Mouse (Mus musculus) MEL (cell line): ENCODE measurements at regions not wholly inside any gene's neighbourhood (a gene's known extent, or its start where the extent isn't known, plus 50 kb on each side); places are given as distances from the start of the nearest gene placed in this dataset.

ENCODE experiments used
- DNase-seq: peaks from one replicate; pipeline ENCODE4 v3.0.0; 2011; ENCODE audit warnings: low read depth, low spot score
- H3K27ac ChIP-seq: 2 replicates; pipeline ENCODE4 v1.5.1; 2012; ENCODE audit warnings: low read depth, mild to moderate bottlenecking, control low read depth, low read length, moderate library complexity; ENCODE audit not compliant: control insufficient read depth
- H3K27me3 ChIP-seq, 2 experiments: fragments of 150-350 bp in 1 of 2; sonication (generic) in 1 of 2; 2 replicates each; pipeline ENCODE4 v1.6.1; 2012; ENCODE audit warnings: low read length in 2 of 2, mild to moderate bottlenecking in 2 of 2, improper control_type of control experiment in 1 of 2, moderate library complexity in 1 of 2; ENCODE audit not compliant: insufficient read depth in 2 of 2, control insufficient read depth in 1 of 2
- H3K36me3 ChIP-seq, 2 experiments: 2 replicates each; pipeline ENCODE4 v1.6.1; 2012 to 2014; ENCODE audit warnings: low read length in 2 of 2, improper control_type of control experiment in 1 of 2, inconsistent platforms in 1 of 2, mild to moderate bottlenecking in 1 of 2; ENCODE audit not compliant: insufficient read depth in 2 of 2, control insufficient read depth in 1 of 2
- H3K4me1 ChIP-seq, 2 experiments: fragments of 150-350 bp in 1 of 2; sonication (generic) in 1 of 2; 2 replicates each; pipeline ENCODE4 v1.6.1; 2012; ENCODE audit warnings: low read length in 2 of 2, improper control_type of control experiment in 1 of 2, mild to moderate bottlenecking in 1 of 2; ENCODE audit not compliant: insufficient read depth in 2 of 2, control insufficient read depth in 1 of 2
- H3K4me3 ChIP-seq, 2 experiments: fragments of 150-350 bp in 1 of 2; sonication (generic) in 1 of 2; 2 replicates each; pipeline ENCODE4 v1.5.1; 2012; ENCODE audit warnings: low read depth in 2 of 2, low read length in 2 of 2, mild to moderate bottlenecking in 2 of 2, moderate library complexity in 2 of 2, control low read depth in 1 of 2, improper control_type of control experiment in 1 of 2; ENCODE audit not compliant: control insufficient read depth in 1 of 2, insufficient read depth in 1 of 2
- H3K79me2 ChIP-seq: 2 replicates; pipeline ENCODE4 v1.6.1; 2012; ENCODE audit warnings: mild to moderate bottlenecking, low read length, moderate library complexity; ENCODE audit not compliant: control insufficient read depth, poor library complexity, insufficient read depth
- H3K9ac ChIP-seq: 2 replicates; pipeline ENCODE4 v1.6.1; 2012; ENCODE audit warnings: low read depth, mild to moderate bottlenecking, control low read depth, low read length, moderate library complexity; ENCODE audit not compliant: control insufficient read depth, poor library complexity, severe bottlenecking
- H3K9me3 ChIP-seq: fragments of 150-350 bp; sonication (generic); replicated peaks from 2 replicates; pipeline ENCODE4 v1.6.1; 2012; ENCODE audit warnings: mild to moderate bottlenecking, low read length, improper control_type of control experiment, moderate library complexity; ENCODE audit not compliant: insufficient read depth
- CHD1 ChIP-seq: IDR thresholded peaks from 2 replicates; pipeline ENCODE4 v1.6.1; 2012; ENCODE audit warnings: low read depth, mild to moderate bottlenecking, inconsistent platforms, low read length, improper control_type of control experiment
- CHD2 ChIP-seq: IDR thresholded peaks from 2 replicates; pipeline ENCODE4 v1.6.1; 2011; ENCODE audit warnings: low read length, improper control_type of control experiment
- E2F4 ChIP-seq: IDR thresholded peaks from 2 replicates; pipeline ENCODE4 v1.6.1; 2011; ENCODE audit warnings: low read depth, low read length, improper control_type of control experiment, borderline replicate concordance
- ELF1 ChIP-seq: IDR thresholded peaks from 2 replicates; pipeline ENCODE4 v1.6.1; 2014; ENCODE audit warnings: low read depth, mild to moderate bottlenecking, inconsistent platforms, low read length, improper control_type of control experiment, moderate library complexity
- EP300 ChIP-seq, 2 experiments: IDR thresholded peaks; 2 replicates each; pipeline ENCODE4 v1.6.1; 2011; ENCODE audit warnings: improper control_type of control experiment in 2 of 2, low read length in 2 of 2, low read depth in 1 of 2, mild to moderate bottlenecking in 1 of 2
- JUND ChIP-seq: IDR thresholded peaks from 2 replicates; pipeline ENCODE4 v1.6.1; 2011; ENCODE audit warnings: low read depth, mild to moderate bottlenecking, improper control_type of control experiment, low read length
- MAX ChIP-seq: IDR thresholded peaks from 2 replicates; pipeline ENCODE4 v1.6.1; 2011; ENCODE audit warnings: low read length, improper control_type of control experiment
- MAZ ChIP-seq: IDR thresholded peaks from 2 replicates; pipeline ENCODE4 v1.6.1; 2012; ENCODE audit warnings: low read depth, mild to moderate bottlenecking, inconsistent platforms, low read length, improper control_type of control experiment
- MXI1 ChIP-seq: IDR thresholded peaks from 2 replicates; pipeline ENCODE4 v1.6.1; 2011; ENCODE audit warnings: mild to moderate bottlenecking, low read depth, low read length, improper control_type of control experiment
- MYC ChIP-seq: IDR thresholded peaks from 2 replicates; pipeline ENCODE4 v1.6.1; 2011; ENCODE audit warnings: low read depth, mild to moderate bottlenecking, low read length, improper control_type of control experiment, moderate library complexity
- POLR2AphosphoS2 ChIP-seq: IDR thresholded peaks from 2 replicates; pipeline ENCODE4 v1.6.1; 2011; ENCODE audit warnings: low read length, improper control_type of control experiment
- POLR2AphosphoS5 ChIP-seq: IDR thresholded peaks from 2 replicates; pipeline ENCODE4 v1.6.1; 2012; ENCODE audit warnings: low read depth, borderline replicate concordance, mild to moderate bottlenecking, inconsistent platforms, low read length, moderate library complexity, mixed read lengths
- RAD21 ChIP-seq: IDR thresholded peaks from 2 replicates; pipeline ENCODE4 v1.6.1; 2011; ENCODE audit warnings: mild to moderate bottlenecking, low read depth, low read length, improper control_type of control experiment
- RCOR1 ChIP-seq: IDR thresholded peaks from 2 replicates; pipeline ENCODE4 v1.6.1; 2012; ENCODE audit warnings: low read depth, mild to moderate bottlenecking, inconsistent platforms, low read length, improper control_type of control experiment
- SMC3 ChIP-seq: IDR thresholded peaks from 2 replicates; pipeline ENCODE4 v1.6.1; 2011; ENCODE audit warnings: low read depth, low read length, improper control_type of control experiment
- TBP ChIP-seq: IDR thresholded peaks from 2 replicates; pipeline ENCODE4 v1.8.0; 2011; ENCODE audit warnings: low read depth, low read length, improper control_type of control experiment
- UBTF ChIP-seq: IDR thresholded peaks from 2 replicates; pipeline ENCODE4 v1.6.1; 2012; ENCODE audit warnings: low read depth, mild to moderate bottlenecking, inconsistent platforms, low read length, improper control_type of control experiment, moderate library complexity, borderline replicate concordance; ENCODE audit not compliant: insufficient read depth
- USF1 ChIP-seq: IDR thresholded peaks from 2 replicates; pipeline ENCODE4 v1.6.1; 2014; ENCODE audit warnings: low read depth, mild to moderate bottlenecking, inconsistent platforms, low read length, improper control_type of control experiment, moderate library complexity
- USF2 ChIP-seq, 2 experiments: IDR thresholded peaks; 2 replicates each; pipeline ENCODE4 v1.6.1; 2011 to 2012; ENCODE audit warnings: improper control_type of control experiment in 2 of 2, low read length in 2 of 2, borderline replicate concordance in 1 of 2, inconsistent platforms in 1 of 2, low read depth in 1 of 2, mild to moderate bottlenecking in 1 of 2; ENCODE audit not compliant: insufficient read depth in 1 of 2
- ZKSCAN1 ChIP-seq: IDR thresholded peaks from 2 replicates; pipeline ENCODE4 v1.6.1; 2012; ENCODE audit warnings: low read depth, mild to moderate bottlenecking, inconsistent platforms, low read length, improper control_type of control experiment, moderate library complexity
- ZMIZ1 ChIP-seq: IDR thresholded peaks from 2 replicates; pipeline ENCODE4 v1.6.1; 2012; ENCODE audit warnings: low read depth, mild to moderate bottlenecking, inconsistent platforms, low read length, improper control_type of control experiment, moderate library complexity

DNA sequence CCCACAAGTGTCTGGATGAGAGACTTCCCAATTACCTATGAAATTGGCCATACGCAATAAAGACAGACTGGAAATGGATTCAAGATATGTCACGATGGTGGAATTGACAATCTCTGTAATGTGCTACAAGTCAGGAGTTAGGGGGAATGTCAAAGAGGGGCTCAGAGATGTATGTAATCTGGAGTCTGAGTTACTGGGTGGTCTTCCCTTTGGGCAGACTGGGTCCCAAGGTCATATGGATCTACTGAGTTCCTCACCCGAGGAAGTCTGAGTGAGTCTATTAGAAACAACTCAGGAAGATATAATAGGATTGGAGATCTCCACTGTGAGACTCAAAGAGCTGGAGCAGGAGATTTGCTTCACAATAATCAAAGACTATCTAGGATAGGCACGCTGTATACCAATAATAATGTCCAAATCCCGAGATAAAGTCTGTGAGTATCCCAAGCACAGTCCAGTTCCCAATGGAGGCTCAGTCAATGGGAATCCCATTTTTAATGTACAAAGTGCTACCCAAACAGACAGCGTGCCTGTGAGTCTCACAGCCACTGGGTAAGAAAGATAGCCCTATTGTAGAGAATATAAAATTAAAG lies 285.4 kb upstream of the Rsrc1 start:
- Histone ChIP-seq H3K9me3 (no peaks in the 10 kb centered on the region), H3K27me3 (no peaks in the 10 kb centered on the region), H3K36me3 (no peaks in the 10 kb centered on the region), H3K9ac (no peak overlapping the region), H3K79me2 (no peaks in the 10 kb centered on the region), H3K4me1 (no peaks in the 10 kb centered on the region), H3K4me3 (no peak overlapping the region), H3K27ac (no peak overlapping the region)
- DNase-seq = no peak
- TF ChIP-seq EP300 (IDR thresholded peaks at IDR 0.05; ENCODE audit: low read depth in 1 of 2, low read length in 2 of 2) = no peak
- no peak for TF ChIP-seq RCOR1
- no peak for TF ChIP-seq MAX
- TF ChIP-seq E2F4 = no peak
- TF ChIP-seq MXI1 = no peak
- TF ChIP-seq USF2 (IDR thresholded peaks at IDR 0.05; ENCODE audit: borderline replicate concordance in 1 of 2, insufficient read depth in 1 of 2, low read depth in 1 of 2, low read length in 2 of 2) = no peak
- TF ChIP-seq MAZ = no peak
- no peak for TF ChIP-seq ELF1
- TF ChIP-seq SMC3 = no peak
- TF ChIP-seq POLR2AphosphoS2 = no peak
- no peak for TF ChIP-seq TBP
- no peak for TF ChIP-seq ZKSCAN1
- no peak for TF ChIP-seq CHD1

DNA sequence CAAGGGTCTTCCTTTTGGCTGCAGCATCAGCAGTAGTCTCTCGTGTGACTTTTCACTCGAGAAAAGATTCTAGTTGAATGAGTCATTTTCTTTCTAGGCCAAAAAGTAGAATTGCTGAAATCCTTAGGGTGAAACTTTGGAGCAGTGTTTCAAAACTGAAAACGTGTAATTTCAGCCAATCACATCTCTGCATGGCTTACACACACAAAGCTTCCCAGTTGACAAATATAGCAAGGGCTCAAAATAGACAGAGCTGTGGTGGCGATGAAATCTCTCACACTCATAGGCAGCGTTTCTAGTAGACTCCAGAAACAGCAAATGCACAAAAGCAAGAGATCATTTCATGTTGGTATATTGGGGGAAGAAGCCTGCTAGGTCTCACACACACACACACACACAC lies 283.1 kb upstream of the Rsrc1 start:
- no peak overlapping the region for H3K4me3 ChIP-seq
- no peaks in the 10 kb centered on the region for H3K36me3 ChIP-seq
- TF ChIP-seq ZKSCAN1 (no peak), MYC (no peak), ZMIZ1 (no peak), JUND (no peak)
- no peaks in the 10 kb centered on the region for H3K9me3 ChIP-seq
- no peak for DNase-seq
- H3K9ac ChIP-seq = no peak overlapping the region
- no peaks in the 10 kb centered on the region for H3K79me2 ChIP-seq
- H3K27me3 ChIP-seq = no peaks in the 10 kb centered on the region
- H3K27ac ChIP-seq = no peak overlapping the region
- H3K4me1 ChIP-seq = no peaks in the 10 kb centered on the region

GRCm38 (mm10) chr3:66705766-66706165 lies 275.4 kb upstream of the Rsrc1 start:
- TF ChIP-seq RAD21 (no peak), JUND (no peak), POLR2AphosphoS5 (no peak), USF2 (IDR thresholded peaks at IDR 0.05; ENCODE audit: borderline replicate concordance in 1 of 2, insufficient read depth in 1 of 2, low read depth in 1 of 2, low read length in 2 of 2) (no peak), CHD2 (no peak), USF1 (no peak), UBTF (no peak)
- no peak for DNase-seq
- no peak overlapping the region for H3K9ac ChIP-seq
- H3K4me1 ChIP-seq = no peaks in the 10 kb centered on the region
- no peaks in the 10 kb centered on the region for H3K36me3 ChIP-seq
- no peaks in the 10 kb centered on the region for H3K9me3 ChIP-seq
- no peaks in the 10 kb centered on the region; a peak in 1 of 4 replicates for H3K27me3 ChIP-seq
- no peak overlapping the region for H3K4me3 ChIP-seq
- no peaks in the 10 kb centered on the region for H3K79me2 ChIP-seq
- no peak overlapping the region for H3K27ac ChIP-seq
